Comparison of ENCODE assay signal across 8 mouse cellular contexts in genomic region chr16:22807468-22808070, GRCm38 (mm10). TPM values are rescaled to one million over a fixed set of nuclear protein-coding genes. Genes with fewer than 3 reads are reported as not detected.
A peak's percentile ranks its signal among the peaks of the same experiment; 100 is the strongest.
DNase-seq lines count a peak whose midpoint lies in the region; ATAC-seq and TF ChIP-seq lines count a peak whose summit lies in the region.

No protein-coding gene starts in this region.

- no peak overlapping the region for H3K27ac ChIP-seq in heart, embryonic 11.5 days (ENCODE audit: low read depth, low read length)
- no peak overlapping the region for H3K27ac ChIP-seq in kidney, postnatal 0 days
- no peak overlapping the region for H3K27ac ChIP-seq in liver, embryonic 16.5 days (ENCODE audit: low read length)
- no peak overlapping the region for H3K27ac ChIP-seq in neural tube, embryonic 13.5 days (replicated peaks)

- H3K9me3 ChIP-seq in heart, embryonic 11.5 days (replicated peaks; ENCODE audit: control insufficient read depth, low read length), result no peaks in the 10 kb centered on the region
- H3K9me3 ChIP-seq in kidney, postnatal 0 days (replicated peaks; ENCODE audit: low read length), result no peaks in the 10 kb centered on the region
- H3K9me3 ChIP-seq in liver, embryonic 16.5 days (replicated peaks; ENCODE audit: control insufficient read depth, low read length), result no peaks in the 10 kb centered on the region
- H3K9me3 ChIP-seq in neural tube, embryonic 13.5 days, result no peaks in the 10 kb centered on the region

- H3K9ac ChIP-seq in heart, embryonic 11.5 days (ENCODE audit: low read depth, low read length), result no peak overlapping the region
- H3K9ac ChIP-seq in kidney, postnatal 0 days (ENCODE audit: low read depth, low read length), result no peak overlapping the region
- H3K9ac ChIP-seq in liver, embryonic 16.5 days (ENCODE audit: low read depth, low read length), result no peak overlapping the region
- 0 out of 2 replicates have a peak overlapping the region, but pooled peaks have one; percentile 38 for H3K9ac ChIP-seq in neural tube, embryonic 13.5 days

- 16% methylated on average over 17 of the region's 17 CpGs for WGBS in heart, embryonic 11.5 days (ENCODE audit: insufficient replicate concordance)
- WGBS in kidney, postnatal 0 days, result 12% methylated on average over 17 of the region's 17 CpGs
- 10% methylated on average over 17 of the region's 17 CpGs for WGBS in liver, embryonic 16.5 days (ENCODE audit: insufficient replicate concordance)
- WGBS in neural tube, embryonic 13.5 days, result 14% methylated on average over 17 of the region's 17 CpGs

- 0 out of 2 replicates have a peak overlapping the region, but pooled peaks have one; percentile 2 for H3K4me3 ChIP-seq in heart, embryonic 11.5 days (ENCODE audit: low read depth, low read length)
- no peak overlapping the region for H3K4me3 ChIP-seq in kidney, postnatal 0 days (replicated peaks; ENCODE audit: low read depth, low read length)
- H3K4me3 ChIP-seq in liver, embryonic 16.5 days (ENCODE audit: low read depth, low read length), result no peak overlapping the region
- no peak overlapping the region for H3K4me3 ChIP-seq in neural tube, embryonic 13.5 days

- peak overlapping the region; percentile 47 for H3K4me2 ChIP-seq in heart, embryonic 11.5 days
- H3K4me2 ChIP-seq in kidney, postnatal 0 days (ENCODE audit: low read length), result peak overlapping the region; percentile 38
- H3K4me2 ChIP-seq in liver, embryonic 16.5 days (ENCODE audit: low read depth, low read length), result 0 out of 2 replicates have a peak overlapping the region, but pooled peaks have one; percentile 13
- peak overlapping the region; percentile 48 for H3K4me2 ChIP-seq in neural tube, embryonic 13.5 days

- no peaks in the 10 kb centered on the region for H3K4me1 ChIP-seq in heart, embryonic 11.5 days (ENCODE audit: control insufficient read depth, insufficient read depth, low read length)
- H3K4me1 ChIP-seq in kidney, postnatal 0 days (replicated peaks; ENCODE audit: insufficient read depth, low read length), result no peaks in the 10 kb centered on the region
- H3K4me1 ChIP-seq in liver, embryonic 16.5 days (ENCODE audit: control insufficient read depth, low read depth, low read length), result no peaks in the 10 kb centered on the region
- H3K4me1 ChIP-seq in neural tube, embryonic 13.5 days (replicated peaks), result 0 out of 2 replicates have a peak, but pooled peaks cover 3% of the 10 kb centered on the region

- no peaks in the 10 kb centered on the region; the same call in 1 of the 2 replicates for H3K27me3 ChIP-seq in heart, embryonic 11.5 days (ENCODE audit: control insufficient read depth, insufficient read depth, low read length)
- H3K27me3 ChIP-seq in kidney, postnatal 0 days (ENCODE audit: insufficient read depth, low read length), result no peaks in the 10 kb centered on the region
- H3K27me3 ChIP-seq in liver, embryonic 16.5 days (ENCODE audit: control insufficient read depth, insufficient read depth, low read depth, low read length), result no peaks in the 10 kb centered on the region
- peaks cover 67% of the 10 kb centered on the region for H3K27me3 ChIP-seq in neural tube, embryonic 13.5 days

- ATAC-seq in heart, embryonic 11.5 days (replicated peaks; ENCODE audit: insufficient number of reproducible peaks, low FRiP score, low TSS enrichment), result no peak
- no peak for ATAC-seq in kidney, postnatal 0 days (replicated peaks; ENCODE audit: low FRiP score, low read depth)
- no peak for ATAC-seq in liver, embryonic 16.5 days (ENCODE audit: low read depth)
- ATAC-seq in neural tube, embryonic 13.5 days (ENCODE audit: low read depth), result no peak

- TF ChIP-seq CTCF in kidney, postnatal 0 days (IDR thresholded peaks at IDR 0.05; ENCODE audit: low read depth), result peak; percentile 78

- H3K36me3 ChIP-seq in heart, embryonic 11.5 days (ENCODE audit: control insufficient read depth, insufficient read depth, low read length), result no peaks in the 10 kb centered on the region
- no peaks in the 10 kb centered on the region for H3K36me3 ChIP-seq in kidney, postnatal 0 days (ENCODE audit: insufficient read depth, low read length)
- no peaks in the 10 kb centered on the region for H3K36me3 ChIP-seq in liver, embryonic 16.5 days (ENCODE audit: control insufficient read depth, insufficient read depth)
- H3K36me3 ChIP-seq in neural tube, embryonic 13.5 days, result no peaks in the 10 kb centered on the region

- DNase-seq in A20 (ENCODE audit: low read depth, low spot score) (peak; percentile 66), NIH3T3 (ENCODE audit: low read depth) (peak; percentile 78)
- peak; percentile 87 to 88 for DNase-seq in cerebellum, postnatal 14 days
- peak; percentile 77 for DNase-seq in kidney, postnatal 0 days (ENCODE audit: low spot score)
- DNase-seq in urinary bladder, postnatal 36 days (ENCODE audit: low spot score in 2 of 2), result peak; percentile 27 to 40

RNA-seq across cellular contexts. Expression of gene Crygs, which starts 3.8 kb away (rescaled TPM):
- 0.24 TPM in 1 of 2 replicates, not detected in the other for polyA plus RNA-seq in heart, embryonic 11.5 days (2014; fragmentation: Nextera tagmentation; extraction: Ambion mirVana)
- 0.26 and 0.32 TPM in 2 replicates for polyA plus RNA-seq in kidney, postnatal 0 days (2015; fragmentation: Nextera tagmentation; extraction: Ambion mirVana)
- polyA plus RNA-seq in liver, embryonic 16.5 days (2015; fragmentation: Nextera tagmentation; extraction: Ambion mirVana), result not detected in 2 replicates
- not detected in 2 replicates for polyA plus RNA-seq in neural tube, embryonic 13.5 days (2015; fragmentation: Nextera tagmentation; extraction: Ambion mirVana)

RNA-seq across cellular contexts. Expression of gene Tbccd1, which starts 49.9 kb away (rescaled TPM):
- polyA plus RNA-seq in heart, embryonic 11.5 days (2014; fragmentation: Nextera tagmentation; extraction: Ambion mirVana), result 16.7 and 19.2 TPM in 2 replicates
- 25.3 and 26.7 TPM in 2 replicates for polyA plus RNA-seq in kidney, postnatal 0 days (2015; fragmentation: Nextera tagmentation; extraction: Ambion mirVana)
- polyA plus RNA-seq in liver, embryonic 16.5 days (2015; fragmentation: Nextera tagmentation; extraction: Ambion mirVana), result 27.2 and 27.3 TPM in 2 replicates
- polyA plus RNA-seq in neural tube, embryonic 13.5 days (2015; fragmentation: Nextera tagmentation; extraction: Ambion mirVana), result 22.9 and 25.8 TPM in 2 replicates

RNA-seq across cellular contexts. Expression of gene Dnajb11, which starts 50.1 kb away (rescaled TPM):
- polyA plus RNA-seq in heart, embryonic 11.5 days (2014; fragmentation: Nextera tagmentation; extraction: Ambion mirVana), result 130 and 148 TPM in 2 replicates
- polyA plus RNA-seq in kidney, postnatal 0 days (2015; fragmentation: Nextera tagmentation; extraction: Ambion mirVana), result 108 and 119 TPM in 2 replicates
- polyA plus RNA-seq in liver, embryonic 16.5 days (2015; fragmentation: Nextera tagmentation; extraction: Ambion mirVana), result 50.7 and 54.4 TPM in 2 replicates
- 110 and 118 TPM in 2 replicates for polyA plus RNA-seq in neural tube, embryonic 13.5 days (2015; fragmentation: Nextera tagmentation; extraction: Ambion mirVana)

Comparison
In these comparisons a context has a peak if more than half of its experiments do, and no peak if none do; other contexts are left out.
1. DNase-seq: peak in every context shown above with its lines; median percentile 88 in cerebellum, postnatal 14 days; 78 in NIH3T3; 77 in kidney, postnatal 0 days; 66 in A20; 34 in urinary bladder, postnatal 36 days.